Comparison of ENCODE assay signal across 19 mouse cellular contexts in genomic region chr9:72440948-72441926, GRCm38 (mm10). TPM values are rescaled to one million over a fixed set of nuclear protein-coding genes. Genes with fewer than 3 reads are reported as not detected.
DNase-seq lines count a peak whose midpoint lies in the region; ATAC-seq and TF ChIP-seq lines count a peak whose summit lies in the region.
"Had no signal": no experiment of that assay in that cellular context is flagged by ENCODE, and none has a peak within 500 bp of the region (broad histone marks: within the 10 kb centered on the region; RNA-seq: fewer than 3 reads in every experiment).

No protein-coding gene starts in this region.

- 31% methylated on average over 8 of the region's 8 CpGs for WGBS in heart, embryonic 12.5 days
- 84% methylated on average over 8 of the region's 8 CpGs for WGBS in embryonic facial prominence, embryonic 10.5 days
- 77% methylated on average over 8 of the region's 8 CpGs for whole genome bisulfite sequencing in forebrain, embryonic 16.5 days

- no peak for TF ChIP-seq RAD21 in MEL (IDR thresholded peaks at IDR 0.05; ENCODE audit: low read depth, low read length)

- TF ChIP-seq EP300 in MEL (IDR thresholded peaks at IDR 0.05; ENCODE audit: low read depth in 1 of 2, low read length in 2 of 2) = peak; percentile 51 to 88

- H3K27ac ChIP-seq in heart, embryonic 12.5 days (ENCODE audit: poor library complexity, severe bottlenecking) = peak overlapping the region; percentile 11; the same call in 1 of the 2 replicates
- H3K27ac ChIP-seq in MEL (ENCODE audit: control insufficient read depth, low read depth, low read length) = peak overlapping the region; percentile 91
- H3K27ac ChIP-seq in embryonic facial prominence, embryonic 10.5 days (replicated peaks) = no peak overlapping the region
- H3K27ac ChIP-seq in forebrain, embryonic 16.5 days (ENCODE audit: low read length) = no peak overlapping the region
- H3K27ac ChIP-seq: forebrain, embryonic 13.5 days; kidney, embryonic 15.5 days had no signal

- no peaks in the 10 kb centered on the region for H3K9me3 ChIP-seq in heart, embryonic 12.5 days (replicated peaks)
- no peaks in the 10 kb centered on the region for H3K9me3 ChIP-seq in MEL (replicated peaks; ENCODE audit: insufficient read depth, low read length)
- no peaks in the 10 kb centered on the region for H3K9me3 ChIP-seq in embryonic facial prominence, embryonic 10.5 days
- no peaks in the 10 kb centered on the region for H3K9me3 ChIP-seq in forebrain, embryonic 16.5 days (ENCODE audit: control insufficient read depth, low read length)
- H3K9me3 ChIP-seq: forebrain, embryonic 13.5 days; kidney, embryonic 15.5 days had no signal

- no peak overlapping the region for H3K4me3 ChIP-seq in heart, embryonic 12.5 days
- peak overlapping the region; percentile 34 to 41 for H3K4me3 ChIP-seq in MEL (ENCODE audit: control insufficient read depth in 1 of 2, insufficient read depth in 1 of 2, low read depth in 2 of 2, low read length in 2 of 2)
- H3K4me3 ChIP-seq in embryonic facial prominence, embryonic 10.5 days = no peak overlapping the region
- H3K4me3 ChIP-seq in forebrain, embryonic 16.5 days (replicated peaks; ENCODE audit: low read length) = no peak overlapping the region
- H3K4me3 ChIP-seq: forebrain, embryonic 13.5 days; kidney, embryonic 15.5 days had no signal

- H3K9ac ChIP-seq in heart, embryonic 12.5 days = peak overlapping the region; percentile 31; the same call in 1 of the 2 replicates
- H3K9ac ChIP-seq in MEL (ENCODE audit: control insufficient read depth, low read depth, low read length, poor library complexity, severe bottlenecking) = peak overlapping the region; percentile 56
- H3K9ac ChIP-seq in forebrain, embryonic 16.5 days (replicated peaks; ENCODE audit: low read depth, low read length) = no peak overlapping the region
- H3K9ac ChIP-seq: forebrain, embryonic 13.5 days; kidney, embryonic 15.5 days had no signal

- DNase-seq in heart, postnatal 4 days = no peak
- DNase-seq in MEL (ENCODE audit: low read depth, low spot score) = peak; percentile 90
- peak; percentile 55 for DNase-seq in naive thymus-derived CD4-positive, alpha-beta T cell, adult 2 months (ENCODE audit: low read depth)
- DNase-seq in embryonic facial prominence, embryonic 10.5 days (ENCODE audit: low spot score) = no peak
- no peak for DNase-seq in lung, adult 18-20 months
- DNase-seq: adrenal gland, adult 2 months; B cell, adult 2 months; cerebellum, adult 11-12 months; layer of hippocampus, adult 9-11 months; lung, postnatal 14 days; right cerebral cortex, postnatal 14 days had no signal

- H3K79me2 ChIP-seq in MEL (ENCODE audit: control insufficient read depth, insufficient read depth, low read length, poor library complexity) = peaks cover 17% of the 10 kb centered on the region

- peak; percentile 41; the same call in 1 of the 2 replicates for ATAC-seq in heart, embryonic 12.5 days (ENCODE audit: insufficient number of reproducible peaks, low FRiP score)
- ATAC-seq in erythroid progenitor cell, adult 5-6 weeks (replicated peaks; ENCODE audit: low FRiP score, poor library complexity, severe bottlenecking) = peak; percentile 17
- ATAC-seq in forebrain, embryonic 16.5 days = no peak
- ATAC-seq: forebrain, embryonic 13.5 days; hindbrain, embryonic 16.5 days; midbrain, embryonic 16.5 days; Patski had no signal

- TF ChIP-seq CTCF in MEL (IDR thresholded peaks at IDR 0.05 in 2 of 3, conservative IDR thresholded peaks at IDR 0.05 in 1 of 3; ENCODE audit: control insufficient read depth in 1 of 3, insufficient read depth in 1 of 3, low read depth in 2 of 3, low read length in 3 of 3, poor library complexity in 1 of 3, severe bottlenecking in 1 of 3) = no peak

- peak in 1 of 2 experiments; percentile 66; a peak in 2 of 4 replicates for TF ChIP-seq POLR2A in MEL (IDR thresholded peaks at IDR 0.05; ENCODE audit: control insufficient read depth in 1 of 2, insufficient read depth in 1 of 2, low read depth in 1 of 2, low read length in 2 of 2, poor library complexity in 1 of 2)

- peaks cover 16% of the 10 kb centered on the region for H3K4me1 ChIP-seq in heart, embryonic 12.5 days (replicated peaks)
- H3K4me1 ChIP-seq in MEL (ENCODE audit: control insufficient read depth in 1 of 2, insufficient read depth in 2 of 2, low read length in 2 of 2) = peaks cover 12 to 13% of the 10 kb centered on the region in 2 experiments
- peaks cover 21% of the 10 kb centered on the region for H3K4me1 ChIP-seq in embryonic facial prominence, embryonic 10.5 days
- peaks cover 12% of the 10 kb centered on the region for H3K4me1 ChIP-seq in forebrain, embryonic 16.5 days (replicated peaks; ENCODE audit: control insufficient read depth, insufficient read depth, low read length)

- no peaks in the 10 kb centered on the region for H3K27me3 ChIP-seq in heart, embryonic 12.5 days (replicated peaks)
- H3K27me3 ChIP-seq in MEL (ENCODE audit: control insufficient read depth in 1 of 2, insufficient read depth in 2 of 2, low read length in 2 of 2) = no peaks in the 10 kb centered on the region
- H3K27me3 ChIP-seq in embryonic facial prominence, embryonic 10.5 days (replicated peaks; ENCODE audit: low read depth, poor library complexity, severe bottlenecking) = no peaks in the 10 kb centered on the region
- no peaks in the 10 kb centered on the region for H3K27me3 ChIP-seq in forebrain, embryonic 16.5 days (replicated peaks; ENCODE audit: control insufficient read depth, insufficient read depth, low read length)
- H3K27me3 ChIP-seq: forebrain, embryonic 13.5 days; kidney, embryonic 15.5 days; Patski had no signal

- H3K36me3 ChIP-seq in heart, embryonic 12.5 days = peaks cover 5% of the 10 kb centered on the region; the same call in 1 of the 2 replicates
- peaks cover 8 to 26% of the 10 kb centered on the region in 2 experiments for H3K36me3 ChIP-seq in MEL (ENCODE audit: control insufficient read depth in 1 of 2, insufficient read depth in 2 of 2, low read length in 2 of 2)
- peaks cover 57% of the 10 kb centered on the region for H3K36me3 ChIP-seq in embryonic facial prominence, embryonic 10.5 days (replicated peaks)
- H3K36me3 ChIP-seq in forebrain, embryonic 16.5 days (ENCODE audit: control insufficient read depth, insufficient read depth) = no peaks in the 10 kb centered on the region

- H3K4me2 ChIP-seq in heart, embryonic 12.5 days = peak overlapping the region; percentile 8; the same call in 1 of the 2 replicates
- no peak overlapping the region for H3K4me2 ChIP-seq in forebrain, embryonic 16.5 days (ENCODE audit: low read length)
- H3K4me2 ChIP-seq: forebrain, embryonic 13.5 days; kidney, embryonic 15.5 days had no signal

TF ChIP-seq in MEL, 35 proteins besides CTCF, POLR2A, EP300 and RAD21 (continues in another document):
- TF ChIP-seq POLR2AphosphoS2 (IDR thresholded peaks at IDR 0.05; ENCODE audit: low read length) (peak; percentile 36; the same call in 1 of the 2 replicates), ZMIZ1 (IDR thresholded peaks at IDR 0.05; ENCODE audit: low read depth, low read length) (peak; percentile 64; the same call in 1 of the 2 replicates), SMC3 (IDR thresholded peaks at IDR 0.05; ENCODE audit: low read depth, low read length) (no peak), JUND (IDR thresholded peaks at IDR 0.05; ENCODE audit: low read depth, low read length) (no peak), MEF2A (IDR thresholded peaks at IDR 0.05; ENCODE audit: extremely low read depth, insufficient replicate concordance, low read depth, low read length, poor library complexity, severe bottlenecking) (no peak), SIN3A (IDR thresholded peaks at IDR 0.05; ENCODE audit: low read length) (peak; percentile 76), ZNF384 (IDR thresholded peaks at IDR 0.05; ENCODE audit: low read depth, low read length) (no peak), MAFK (IDR thresholded peaks at IDR 0.05; ENCODE audit: borderline replicate concordance, low read depth, low read length) (peak; percentile 65; the same call in 1 of the 2 replicates), TAL1 (IDR thresholded peaks at IDR 0.05; ENCODE audit: low read length) (peak; percentile 43; the same call in 1 of the 2 replicates), TBP (IDR thresholded peaks at IDR 0.05; ENCODE audit: low read depth, low read length) (peak; percentile 98), USF2 (IDR thresholded peaks at IDR 0.05; ENCODE audit: borderline replicate concordance in 1 of 2, insufficient read depth in 1 of 2, low read depth in 1 of 2, low read length in 2 of 2) (no peak), CHD1 (IDR thresholded peaks at IDR 0.05; ENCODE audit: low read depth, low read length) (no peak), ZC3H11A (IDR thresholded peaks at IDR 0.05; ENCODE audit: low read depth, low read length) (no peak), RCOR1 (IDR thresholded peaks at IDR 0.05; ENCODE audit: low read depth, low read length) (peak; percentile 41; the same call in 1 of the 2 replicates), TCF12 (IDR thresholded peaks at IDR 0.05; ENCODE audit: low read depth, low read length) (peak; percentile 87)

RNA-seq across cellular contexts. Expression of gene Mns1, which starts 3.4 kb away (rescaled TPM):
- 19.2 and 19.9 TPM in 2 replicates for polyA plus RNA-seq in heart, embryonic 12.5 days (2016; fragmentation: Nextera tagmentation; extraction: Ambion mirVana)
- total RNA-seq in heart, postnatal 4 days (2021) = 1 to 10 TPM; 2.6 to 3.6 TPM
- total RNA-seq in MEL (2012; rRNA removed) = 54.0 and 57.3 TPM in 2 replicates
- 10 to 100 TPM in 1 of 2 experiments, not detected in 1; 54.8 TPM for polyA plus RNA-seq in MEL (2012; ENCODE audit: insufficient read depth in 1 of 2, insufficient read length in 2 of 2, low read depth in 1 of 2, low replicate concordance in 2 of 2, missing spikeins in 1 of 2)
- total RNA-seq in erythroid progenitor cell, adult 5-6 weeks (2015; ENCODE audit: low replicate concordance) = 177 and 188 TPM in 2 replicates
- total RNA-seq in erythroid progenitor cell, adult 5-6 weeks (2017; ENCODE audit: low replicate concordance) = 146 and 157 TPM in 2 replicates
- 59.8 and 62.4 TPM in 2 replicates for polyA plus RNA-seq in embryonic facial prominence, embryonic 10.5 days (2016; fragmentation: Nextera tagmentation; extraction: Ambion mirVana)
- 12.1 and 16.4 TPM in 2 replicates for polyA plus RNA-seq in forebrain, embryonic 16.5 days (2015; fragmentation: Nextera tagmentation; extraction: Ambion mirVana)

RNA-seq across cellular contexts. Expression of gene Tex9, which starts 50.8 kb away (rescaled TPM):
- 18.8 and 19.3 TPM in 2 replicates for polyA plus RNA-seq in heart, embryonic 12.5 days (2016; fragmentation: Nextera tagmentation; extraction: Ambion mirVana)
- 1 to 10 TPM; 4.3 to 6.2 TPM for total RNA-seq in heart, postnatal 4 days (2021)
- 7.0 and 7.9 TPM in 2 replicates for total RNA-seq in MEL (2012; rRNA removed)
- polyA plus RNA-seq in MEL (2012; ENCODE audit: insufficient read depth in 1 of 2, insufficient read length in 2 of 2, low read depth in 1 of 2, low replicate concordance in 2 of 2, missing spikeins in 1 of 2) = 10 to 100 TPM in 1 of 2 experiments, not detected in 1; 17.1 TPM
- 25.9 and 51.1 TPM in 2 replicates for total RNA-seq in erythroid progenitor cell, adult 5-6 weeks (2015; ENCODE audit: low replicate concordance)
- total RNA-seq in erythroid progenitor cell, adult 5-6 weeks (2017; ENCODE audit: low replicate concordance) = 58.1 and 61.0 TPM in 2 replicates
- polyA plus RNA-seq in embryonic facial prominence, embryonic 10.5 days (2016; fragmentation: Nextera tagmentation; extraction: Ambion mirVana) = 53.6 and 56.9 TPM in 2 replicates
- 27.4 and 33.3 TPM in 2 replicates for polyA plus RNA-seq in forebrain, embryonic 16.5 days (2015; fragmentation: Nextera tagmentation; extraction: Ambion mirVana)

Comparison
In these comparisons a context has a peak if more than half of its experiments do, and no peak if none do; other contexts are left out.
1. H3K27ac ChIP-seq: peak in heart, embryonic 12.5 days (single experiment) and MEL (single experiment); none in embryonic facial prominence, embryonic 10.5 days (single experiment) and forebrain, embryonic 16.5 days (single experiment).
2. H3K4me3 ChIP-seq: peak in MEL (2 of 2); none in heart, embryonic 12.5 days (single experiment), embryonic facial prominence, embryonic 10.5 days (single experiment) and forebrain, embryonic 16.5 days (single experiment).
3. DNase-seq: peak in MEL (single experiment) and naive thymus-derived CD4-positive, alpha-beta T cell, adult 2 months (single experiment); none in heart, postnatal 4 days (single experiment), embryonic facial prominence, embryonic 10.5 days (single experiment) and lung, adult 18-20 months (0 of 2).